Mouse (Mus musculus): ENCODE results near the gene Asgr1. TPM values are rescaled to one million over a fixed set of nuclear protein-coding genes. Genes with fewer than 3 reads are reported as not detected.
"Not testable (repeated sequence)": the region's sequence is repeated elsewhere in the genome, so short reads cannot be mapped to it uniquely, and the experiment has no call there.

Asgr1 gene
- polyA plus RNA-seq, 1 experiment from 2014 or later = 0.19 TPM

DNA sequence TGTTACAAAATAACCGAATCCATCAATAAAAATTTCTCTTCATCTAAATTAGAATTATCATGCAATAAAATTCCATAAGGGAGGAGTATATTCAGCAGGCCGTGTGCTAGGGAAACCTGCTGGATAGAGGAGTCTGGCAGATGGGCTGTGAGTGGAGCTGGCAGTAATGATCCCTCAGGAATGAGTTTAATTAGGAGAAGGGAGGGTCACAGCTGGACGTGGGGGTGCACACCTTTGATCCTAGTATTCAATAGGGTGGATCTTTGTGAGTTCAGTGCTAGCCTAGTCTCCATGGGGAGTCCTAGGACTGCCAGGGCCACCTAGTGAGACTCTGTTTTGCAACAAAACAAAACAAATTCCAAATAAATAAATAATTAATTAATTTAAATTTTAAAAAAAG, 14.4 kb downstream of the Asgr1 start:
- WGBS = 52% methylated on average over 3 of the region's 3 CpGs
- H3K4me3 ChIP-seq = no peak overlapping the region
- peaks cover under 1% of the 10 kb centered on the region; the same call in 1 of the 2 replicates for H3K9me3 ChIP-seq (replicated peaks)
- no peak overlapping the region for H3K27ac ChIP-seq (ENCODE audit: poor library complexity, severe bottlenecking)
- H3K36me3 ChIP-seq = no peaks in the 10 kb centered on the region
- H3K27me3 ChIP-seq (replicated peaks) = no peaks in the 10 kb centered on the region
- H3K4me2 ChIP-seq = no peak overlapping the region
- ATAC-seq (ENCODE audit: insufficient number of reproducible peaks, low FRiP score) = no peak
- H3K9ac ChIP-seq = no peak overlapping the region
- H3K4me1 ChIP-seq (replicated peaks) = peaks cover 19% of the 10 kb centered on the region

DNA sequence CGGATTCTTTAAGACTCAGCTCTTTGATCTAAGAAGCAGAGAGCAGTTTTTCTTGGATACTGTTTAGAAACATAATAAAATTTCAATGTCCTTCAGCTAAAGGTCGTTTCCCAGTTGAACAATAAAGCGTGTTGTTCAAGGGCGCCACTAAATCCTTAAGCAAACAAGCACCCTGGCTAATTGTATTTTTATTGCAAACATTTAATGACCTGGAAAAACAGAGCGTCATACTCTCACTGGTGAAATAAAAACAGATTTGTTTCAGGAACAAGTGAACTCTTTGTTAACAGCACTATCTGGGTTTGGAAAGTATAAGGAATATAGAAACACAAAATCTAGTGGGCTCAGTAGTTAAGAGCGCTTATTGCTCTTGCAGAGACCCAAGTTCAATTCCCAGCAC, 16.2 kb downstream of the Asgr1 start:
- no peak for ATAC-seq (ENCODE audit: insufficient number of reproducible peaks, low FRiP score)
- 67% methylated on average over 6 of the region's 6 CpGs for WGBS
- Histone ChIP-seq H3K27ac (ENCODE audit: poor library complexity, severe bottlenecking) (no peak overlapping the region), H3K9ac (no peak overlapping the region), H3K9me3 (replicated peaks) (no peaks in the 10 kb centered on the region), H3K27me3 (replicated peaks) (no peaks in the 10 kb centered on the region), H3K4me1 (replicated peaks) (peaks cover 19% of the 10 kb centered on the region), H3K4me3 (no peak overlapping the region), H3K4me2 (no peak overlapping the region), H3K36me3 (no peaks in the 10 kb centered on the region)

DNA sequence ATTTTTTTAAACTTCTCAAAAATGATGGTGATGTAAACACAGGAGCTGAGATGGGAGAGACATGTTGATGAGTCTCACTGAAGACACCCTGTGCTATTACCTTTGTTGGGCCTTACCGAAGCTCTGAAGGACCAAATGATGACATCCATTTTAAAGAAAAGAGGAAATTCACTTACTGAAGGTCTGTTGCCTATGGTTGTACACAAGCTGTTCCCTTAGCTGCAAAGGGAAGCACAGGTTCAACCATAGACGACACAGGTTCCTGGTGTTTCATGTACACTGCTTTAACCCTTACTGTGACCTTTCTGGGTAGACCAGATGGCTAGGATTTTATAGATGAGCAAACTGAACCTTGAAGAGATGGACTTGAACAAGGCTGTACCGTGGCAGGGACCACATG, 16.7 kb downstream of the Asgr1 start:
- not testable (repeated sequence) for H3K9me3 ChIP-seq (replicated peaks); H3K27ac ChIP-seq (ENCODE audit: poor library complexity, severe bottlenecking); H3K9ac ChIP-seq; ATAC-seq (ENCODE audit: insufficient number of reproducible peaks, low FRiP score); H3K4me2 ChIP-seq; H3K27me3 ChIP-seq (replicated peaks); H3K4me3 ChIP-seq; H3K36me3 ChIP-seq
- 85% methylated on average over 3 of the region's 3 CpGs for WGBS
- peaks cover 16% of the 10 kb centered on the region for H3K4me1 ChIP-seq (replicated peaks)

DNA sequence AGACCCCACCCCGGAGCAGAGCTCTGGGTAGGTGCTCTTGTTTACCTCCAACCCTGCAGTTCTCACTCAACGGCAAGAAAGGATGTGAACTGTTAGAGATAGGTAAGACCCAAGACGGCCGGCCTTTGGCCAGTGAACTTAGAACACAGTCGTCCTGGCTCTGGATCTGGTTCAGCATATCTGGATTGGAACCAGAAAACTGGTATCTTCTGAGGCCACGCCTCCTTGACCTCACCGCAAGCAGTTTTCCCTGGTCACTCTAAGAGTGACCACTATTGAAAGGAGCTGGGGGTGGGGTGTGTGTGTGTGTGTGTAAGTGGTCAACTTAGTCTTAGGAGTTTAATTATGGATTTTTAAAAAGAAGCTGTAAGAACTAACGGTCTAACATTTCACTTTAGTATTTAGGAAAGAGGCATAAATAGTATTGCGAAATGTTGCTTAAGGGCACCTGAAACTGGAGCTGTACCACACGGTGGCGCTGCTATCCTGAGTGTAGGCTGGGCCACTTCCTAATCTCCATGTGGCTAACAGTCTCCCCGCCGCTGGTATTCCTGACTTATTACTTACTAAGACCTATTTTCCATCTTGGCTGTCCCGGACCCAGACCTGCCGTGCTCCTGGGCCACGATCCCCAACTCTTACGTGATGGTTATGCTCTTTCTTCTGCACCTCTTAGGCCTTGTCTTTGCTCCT, 20.6 kb downstream of the Asgr1 start:
- Histone ChIP-seq H3K4me2 (peak overlapping the region; percentile 26), H3K9ac (no peak overlapping the region), H3K4me3 (no peak overlapping the region), H3K27me3 (replicated peaks) (0 out of 2 replicates have a peak, but pooled peaks cover 6% of the 10 kb centered on the region), H3K9me3 (replicated peaks) (no peaks in the 10 kb centered on the region), H3K27ac (ENCODE audit: poor library complexity, severe bottlenecking) (0 out of 2 replicates have a peak overlapping the region, but pooled peaks have one; percentile 31), H3K4me1 (replicated peaks) (0 out of 2 replicates have a peak, but pooled peaks cover 5% of the 10 kb centered on the region), H3K36me3 (no peaks in the 10 kb centered on the region)
- WGBS = 32% methylated on average over 17 of the region's 17 CpGs
- ATAC-seq (ENCODE audit: insufficient number of reproducible peaks, low FRiP score) = peak; percentile 72

DNA sequence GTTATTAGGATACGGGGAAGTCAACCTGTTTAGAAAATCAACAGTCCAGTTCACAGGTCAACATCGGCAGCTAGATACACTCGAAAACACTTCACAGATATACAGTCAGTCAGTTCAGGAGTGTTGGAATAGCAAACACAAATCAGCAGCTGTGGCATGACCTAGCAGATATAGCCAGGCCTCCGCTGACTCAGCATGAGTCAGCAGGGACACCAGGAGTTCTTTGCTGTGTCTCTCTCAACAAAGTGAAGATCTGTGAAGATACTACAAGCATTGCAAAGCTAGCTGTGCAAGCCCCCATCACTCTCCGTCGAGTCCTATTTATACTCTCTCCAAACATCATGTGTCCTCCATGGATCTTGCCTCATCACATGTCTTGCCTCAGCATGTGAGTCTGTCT, 21.7 kb downstream of the Asgr1 start:
- Histone ChIP-seq H3K4me1 (replicated peaks) (0 out of 2 replicates have a peak, but pooled peaks cover 5% of the 10 kb centered on the region), H3K4me2 (no peak overlapping the region), H3K27ac (ENCODE audit: poor library complexity, severe bottlenecking) (peak overlapping the region; percentile 31; the same call in 1 of the 2 replicates), H3K36me3 (no peaks in the 10 kb centered on the region), H3K27me3 (replicated peaks) (0 out of 2 replicates have a peak, but pooled peaks cover 6% of the 10 kb centered on the region), H3K9me3 (replicated peaks) (no peaks in the 10 kb centered on the region), H3K4me3 (no peak overlapping the region), H3K9ac (no peak overlapping the region)
- 75% methylated on average over 6 of the region's 6 CpGs for WGBS
- ATAC-seq (ENCODE audit: insufficient number of reproducible peaks, low FRiP score) = peak; percentile 90

DNA sequence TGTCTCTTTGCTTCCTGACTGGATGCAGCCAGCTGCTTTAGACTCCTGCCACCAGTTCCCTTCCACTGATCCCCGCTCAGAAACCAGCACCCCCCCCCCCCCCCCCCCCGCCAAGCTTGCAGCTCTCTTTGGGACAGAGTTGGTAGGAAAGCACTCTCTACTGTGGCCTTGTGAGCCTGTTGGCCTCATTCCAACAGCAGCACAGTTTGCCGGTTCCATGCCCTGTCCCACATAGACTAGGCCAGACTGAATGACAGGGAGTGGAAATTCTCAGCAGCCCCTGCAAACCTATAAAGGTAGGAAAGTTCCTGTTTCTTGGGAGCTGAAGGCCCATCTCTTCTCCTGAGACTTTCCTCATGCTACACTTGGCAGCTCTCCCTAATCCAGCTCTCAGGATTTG, 23.6 kb downstream of the Asgr1 start:
- H3K9me3 ChIP-seq (replicated peaks) = no peaks in the 10 kb centered on the region
- no peak for ATAC-seq (ENCODE audit: insufficient number of reproducible peaks, low FRiP score)
- H3K9ac ChIP-seq = no peak overlapping the region
- H3K27ac ChIP-seq (ENCODE audit: poor library complexity, severe bottlenecking) = no peak overlapping the region
- WGBS = 35% methylated on average over 3 of the region's 3 CpGs
- H3K4me3 ChIP-seq = no peak overlapping the region
- 0 out of 2 replicates have a peak, but pooled peaks cover 5% of the 10 kb centered on the region for H3K4me1 ChIP-seq (replicated peaks)
- no peaks in the 10 kb centered on the region for H3K36me3 ChIP-seq
- no peak overlapping the region for H3K4me2 ChIP-seq
- 0 out of 2 replicates have a peak, but pooled peaks cover 6% of the 10 kb centered on the region for H3K27me3 ChIP-seq (replicated peaks)

DNA sequence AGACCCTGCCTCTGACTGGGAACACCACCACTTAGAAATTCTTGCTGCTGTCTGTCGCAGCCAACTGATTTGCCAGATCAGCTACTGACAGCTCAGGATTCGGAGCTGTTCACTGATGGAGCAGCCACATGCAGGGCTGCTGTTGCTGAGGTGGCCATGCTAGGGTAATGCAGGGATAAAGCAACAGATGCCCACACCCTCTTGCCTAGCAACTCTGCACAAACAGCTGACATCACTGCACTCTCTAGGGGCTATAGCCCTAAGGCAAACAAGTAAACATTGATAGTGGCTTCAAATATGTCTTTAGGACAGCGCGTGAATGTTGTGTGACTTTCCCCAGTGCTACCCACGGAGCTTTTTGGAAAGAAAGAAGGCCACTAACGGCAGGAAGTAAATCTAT, 25.3 kb downstream of the Asgr1 start:
- H3K9me3 ChIP-seq (replicated peaks) = no peaks in the 10 kb centered on the region
- 59% methylated on average over 6 of the region's 6 CpGs for WGBS
- H3K36me3 ChIP-seq = no peaks in the 10 kb centered on the region
- no peak overlapping the region for H3K9ac ChIP-seq
- H3K4me2 ChIP-seq = no peak overlapping the region
- no peak for ATAC-seq (ENCODE audit: insufficient number of reproducible peaks, low FRiP score)
- H3K4me1 ChIP-seq (replicated peaks) = 0 out of 2 replicates have a peak, but pooled peaks cover 5% of the 10 kb centered on the region
- H3K27me3 ChIP-seq (replicated peaks) = 0 out of 2 replicates have a peak, but pooled peaks cover 6% of the 10 kb centered on the region
- H3K27ac ChIP-seq (ENCODE audit: poor library complexity, severe bottlenecking) = no peak overlapping the region
- H3K4me3 ChIP-seq = no peak overlapping the region

DNA sequence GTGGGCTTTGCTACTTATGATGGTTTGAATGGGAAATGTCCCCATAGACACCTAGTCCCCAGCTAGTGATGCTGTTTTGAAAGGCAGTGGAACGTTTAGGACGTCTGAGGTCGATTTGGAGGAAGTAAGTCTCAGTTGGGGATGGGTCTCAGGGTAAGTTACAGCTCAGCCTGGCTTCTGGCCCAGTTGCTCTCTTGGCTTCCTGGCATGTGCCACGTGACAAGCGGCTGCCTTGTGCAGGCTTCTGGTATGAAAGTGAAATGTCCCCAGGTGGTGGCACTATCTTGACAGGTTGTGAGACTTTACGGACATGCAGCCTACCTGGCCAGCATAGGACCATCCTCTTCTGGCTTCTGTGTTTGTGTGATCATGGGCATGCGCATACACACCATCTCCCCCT, 26.0 kb downstream of the Asgr1 start:
- no peaks in the 10 kb centered on the region for H3K9me3 ChIP-seq (replicated peaks)
- WGBS = 68% methylated on average over 7 of the region's 7 CpGs
- ATAC-seq (ENCODE audit: insufficient number of reproducible peaks, low FRiP score) = no peak
- H3K4me3 ChIP-seq = no peak overlapping the region
- no peaks in the 10 kb centered on the region for H3K36me3 ChIP-seq
- H3K27ac ChIP-seq (ENCODE audit: poor library complexity, severe bottlenecking) = no peak overlapping the region
- H3K4me2 ChIP-seq = no peak overlapping the region
- 0 out of 2 replicates have a peak, but pooled peaks cover 6% of the 10 kb centered on the region for H3K27me3 ChIP-seq (replicated peaks)
- 0 out of 2 replicates have a peak, but pooled peaks cover 5% of the 10 kb centered on the region for H3K4me1 ChIP-seq (replicated peaks)
- no peak overlapping the region for H3K9ac ChIP-seq

DNA sequence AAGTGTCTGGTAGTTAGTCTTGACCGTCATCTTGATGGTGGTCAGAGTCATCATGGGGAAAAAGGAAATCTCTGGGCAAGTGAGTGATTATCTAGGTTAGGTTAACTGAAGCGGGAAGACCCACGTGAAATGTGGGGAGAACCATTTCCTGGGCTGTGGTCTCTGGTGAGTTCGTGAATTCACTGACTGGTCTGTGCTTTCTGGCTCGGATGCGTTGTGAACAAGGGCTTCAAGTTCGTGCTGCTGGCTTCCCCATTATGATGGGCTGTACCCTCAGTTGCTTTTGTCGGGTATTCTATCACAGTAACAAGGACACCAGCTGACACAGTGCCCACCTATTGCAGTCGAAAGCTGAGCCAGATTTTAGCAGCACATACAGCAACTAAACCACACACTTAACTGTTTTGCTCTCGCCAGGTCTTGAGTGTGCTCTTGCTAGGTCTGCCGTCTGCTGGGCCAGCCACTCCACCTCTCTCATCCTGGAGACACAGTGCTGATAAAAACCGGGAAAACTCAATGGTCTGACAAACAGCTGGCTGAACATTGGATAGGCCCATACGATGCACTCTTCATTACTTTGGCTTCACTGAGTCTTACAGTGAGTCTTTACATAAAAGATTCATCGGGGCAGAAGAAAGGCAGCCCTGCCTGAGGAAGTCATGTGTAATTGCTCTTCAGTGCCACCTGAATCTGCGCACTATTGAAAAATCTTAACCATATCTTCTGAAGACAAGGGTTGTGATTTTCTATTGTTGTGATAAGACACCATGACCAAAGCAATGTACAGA, 27.1 kb downstream of the Asgr1 start:
- no peak overlapping the region for H3K9ac ChIP-seq
- WGBS = 76% methylated on average over 15 of the region's 15 CpGs
- 0 out of 2 replicates have a peak, but pooled peaks cover 5% of the 10 kb centered on the region for H3K4me1 ChIP-seq (replicated peaks)
- H3K27me3 ChIP-seq (replicated peaks) = 0 out of 2 replicates have a peak, but pooled peaks cover 5% of the 10 kb centered on the region
- no peak for ATAC-seq (ENCODE audit: insufficient number of reproducible peaks, low FRiP score)
- H3K36me3 ChIP-seq = no peaks in the 10 kb centered on the region
- no peaks in the 10 kb centered on the region for H3K9me3 ChIP-seq (replicated peaks)
- H3K27ac ChIP-seq (ENCODE audit: poor library complexity, severe bottlenecking) = no peak overlapping the region
- H3K4me3 ChIP-seq = no peak overlapping the region
- no peak overlapping the region for H3K4me2 ChIP-seq

DNA sequence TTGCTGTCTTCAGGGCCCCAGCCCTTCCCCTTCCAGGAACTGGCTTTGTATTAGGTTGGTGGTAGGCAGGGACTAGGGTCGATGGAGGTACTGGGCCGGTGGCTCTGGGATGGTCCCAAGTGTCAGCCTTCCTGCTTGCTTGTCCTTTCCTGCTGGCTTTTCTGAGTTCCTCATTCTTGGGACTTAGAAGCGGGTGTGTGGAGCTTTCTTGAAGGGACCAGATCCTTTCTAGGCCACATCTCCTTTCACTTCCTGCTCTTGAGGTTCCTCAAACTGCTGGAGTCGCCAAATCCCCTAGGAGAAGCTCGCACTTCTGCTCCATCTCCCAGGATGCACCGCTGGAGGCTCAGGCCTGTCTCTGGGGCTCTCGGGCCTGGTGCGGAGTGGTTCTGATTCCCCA, 30.7 kb downstream of the Asgr1 start:
- no peaks in the 10 kb centered on the region for H3K4me1 ChIP-seq (replicated peaks)
- H3K36me3 ChIP-seq = no peaks in the 10 kb centered on the region
- no peak overlapping the region for H3K4me3 ChIP-seq
- no peaks in the 10 kb centered on the region for H3K27me3 ChIP-seq (replicated peaks)
- no peak overlapping the region for H3K4me2 ChIP-seq
- ATAC-seq (ENCODE audit: insufficient number of reproducible peaks, low FRiP score) = no peak
- H3K9ac ChIP-seq = no peak overlapping the region
- no peak overlapping the region for H3K27ac ChIP-seq (ENCODE audit: poor library complexity, severe bottlenecking)
- WGBS = 83% methylated on average over 8 of the region's 8 CpGs
- H3K9me3 ChIP-seq (replicated peaks) = peaks cover 3% of the 10 kb centered on the region; the same call in 1 of the 2 replicates
